Mouse (Mus musculus) forebrain, embryonic 14.5 days (tissue): ENCODE results near the gene Cep78. TPM values are rescaled to one million over a fixed set of nuclear protein-coding genes. Genes with fewer than 3 reads are reported as not detected.
"Not testable (repeated sequence)": the region's sequence is repeated elsewhere in the genome, so short reads cannot be mapped to it uniquely, and the experiment has no call there.

Experiments
- ATAC-seq: fragments of 200-750 bp; cut with Nextera tagmentation; 2 replicates; pipeline ENCODE4 v1.8.0; 2017; ENCODE audit warnings: mild to moderate bottlenecking, moderate library complexity
- DNase-seq: peaks from one replicate; pipeline ENCODE4 v3.0.0-alpha.2; 2015; ENCODE audit warnings: low spot score
- H3K27ac ChIP-seq: fragments of 300-500 bp; sonication (generic); 2 replicates; pipeline ENCODE4 v1.5.1; 2014; ENCODE audit warnings: low read depth, mild to moderate bottlenecking, control low read depth, low read length, moderate library complexity
- H3K27me3 ChIP-seq: fragments of 300-500 bp; sonication (generic); replicated peaks from 2 replicates; pipeline ENCODE4 v1.6.1; 2014; ENCODE audit warnings: low read length, control low read depth, mixed read lengths; ENCODE audit not compliant: control insufficient read depth, insufficient read depth
- H3K36me3 ChIP-seq: fragments of 300-500 bp; sonication (generic); 2 replicates; pipeline ENCODE4 v1.6.1; 2014; ENCODE audit warnings: low read length, control low read depth; ENCODE audit not compliant: control insufficient read depth, insufficient read depth
- H3K4me1 ChIP-seq: fragments of 300-500 bp; sonication (generic); 2 replicates; pipeline ENCODE4 v1.6.1; 2014; ENCODE audit warnings: antibody characterized with exemption, low read length, control low read depth; ENCODE audit not compliant: control insufficient read depth, insufficient read depth
- H3K4me2 ChIP-seq: fragments of 300-500 bp; sonication (generic); 2 replicates; pipeline ENCODE4 v1.6.1; 2014; ENCODE audit warnings: mild to moderate bottlenecking, control low read depth, low read length
- H3K4me3 ChIP-seq: fragments of 300-500 bp; sonication (generic); 2 replicates; pipeline ENCODE4 v1.5.1; 2014; ENCODE audit warnings: low read depth, low read length, control low read depth
- H3K9ac ChIP-seq: fragments of 300-500 bp; sonication (generic); 2 replicates; pipeline ENCODE4 v1.6.1; 2014; ENCODE audit warnings: mild to moderate bottlenecking, low read length, control low read depth, moderate library complexity
- H3K9me3 ChIP-seq: fragments of 300-500 bp; sonication (generic); replicated peaks from 2 replicates; pipeline ENCODE4 v1.6.1; 2016; ENCODE audit warnings: low read length, control low read depth, mixed read lengths; ENCODE audit not compliant: control insufficient read depth
- WGBS: fragments of 180-500 bp; shearing (Covaris S2); extraction: QIAGEN DNeasy Blood & Tissue Kit; methylation state at CpG from one replicate; pipeline ENCODE4 v1.1.7; 2014; 5-methylcytosine and 5-hydroxymethylcytosine counted together
- polyA plus RNA-seq: library from polyadenylated mRNA; unstranded; fragments of >200 nt; fragmentation: Nextera tagmentation; extraction: Ambion mirVana; gene quantifications from 2 replicates; pipeline ENCODE4 v1.2.1, GENCODE M21; 2014

The Cep78 gene
- 36.6 and 39.4 TPM in 2 replicates for polyA plus RNA-seq

GRCm38 (mm10) chr19:15984449-15985171 lies at the start of gene Cep78:
Gene Cep78 (minus strand): TSS chr19:15984989.
- no peaks in the 10 kb centered on the region for H3K27me3 ChIP-seq
- H3K27ac ChIP-seq: peak within 1 kb of the TSS; percentile 92
- no peaks in the 10 kb centered on the region for H3K9me3 ChIP-seq
- peak within 1 kb of the TSS; percentile 93 for H3K4me3 ChIP-seq
- peak within 1 kb of the TSS; percentile 95 for H3K9ac ChIP-seq
- WGBS: 1% methylated on average over 81 of the region's 88 CpGs
- DNase-seq: peak; percentile 96
- peaks cover 9% of the 10 kb centered on the region; the same call in 1 of the 2 replicates for H3K36me3 ChIP-seq
- peaks cover 14% of the 10 kb centered on the region for H3K4me1 ChIP-seq
- peak within 1 kb of the TSS; percentile 64 for H3K4me2 ChIP-seq
- ATAC-seq: peak; percentile 94

- H3K36me3 ChIP-seq: no peaks in the 10 kb centered on the region
- H3K27me3 ChIP-seq: no peaks in the 10 kb centered on the region
- no peaks in the 10 kb centered on the region for H3K9me3 ChIP-seq
- 95% methylated on average over 4 of the region's 4 CpGs for WGBS
- H3K4me1 ChIP-seq: no peaks in the 10 kb centered on the region
- no peak overlapping the region for H3K9ac ChIP-seq
- no peak overlapping the region for H3K4me3 ChIP-seq
- no peak overlapping the region for H3K4me2 ChIP-seq
- ATAC-seq: no peak
- no peak for DNase-seq
- H3K27ac ChIP-seq: no peak overlapping the region
Measured at GRCm38 (mm10) chr19:16031276-16031675, 46.5 kb upstream of the Cep78 start.

GRCm38 (mm10) chr19:16029253-16029771 lies 44.5 kb upstream of the Cep78 start:
- peak overlapping the region; percentile 39 for H3K4me2 ChIP-seq
- peak; percentile 76 for ATAC-seq
- WGBS: 27% methylated on average over 7 of the region's 9 CpGs
- not testable (repeated sequence) for H3K36me3 ChIP-seq, H3K9ac ChIP-seq, H3K4me3 ChIP-seq, H3K9me3 ChIP-seq, H3K27me3 ChIP-seq, H3K4me1 ChIP-seq, H3K27ac ChIP-seq
- DNase-seq: peak; percentile 22

GRCm38 (mm10) chr19:16028746-16029252 lies 44.0 kb upstream of the Cep78 start:
- H3K27me3 ChIP-seq: no peaks in the 10 kb centered on the region
- H3K9me3 ChIP-seq: no peaks in the 10 kb centered on the region
- no peak overlapping the region for H3K4me3 ChIP-seq
- no peaks in the 10 kb centered on the region for H3K4me1 ChIP-seq
- ATAC-seq: no peak
- H3K27ac ChIP-seq: no peak overlapping the region
- no peaks in the 10 kb centered on the region for H3K36me3 ChIP-seq
- no peak overlapping the region for H3K9ac ChIP-seq
- WGBS: 60% methylated on average over 5 of the region's 5 CpGs
- H3K4me2 ChIP-seq: peak overlapping the region; percentile 39
- DNase-seq: no peak

- no peak overlapping the region for H3K27ac ChIP-seq
- no peaks in the 10 kb centered on the region for H3K9me3 ChIP-seq
- no peak overlapping the region for H3K4me2 ChIP-seq
- no peak overlapping the region for H3K9ac ChIP-seq
- no peak for ATAC-seq
- no peaks in the 10 kb centered on the region for H3K4me1 ChIP-seq
- H3K4me3 ChIP-seq: no peak overlapping the region
- H3K36me3 ChIP-seq: no peaks in the 10 kb centered on the region
- DNase-seq: no peak
- 88% methylated on average over 15 of the region's 15 CpGs for WGBS
- no peaks in the 10 kb centered on the region for H3K27me3 ChIP-seq
Measured at GRCm38 (mm10) chr19:16027876-16028670, 43.3 kb upstream of the Cep78 start.

- Histone ChIP-seq H3K4me1 (no peaks in the 10 kb centered on the region), H3K4me3 (no peak overlapping the region), H3K4me2 (no peak overlapping the region), H3K27me3 (no peaks in the 10 kb centered on the region), H3K9me3 (no peaks in the 10 kb centered on the region), H3K27ac (no peak overlapping the region), H3K9ac (no peak overlapping the region), H3K36me3 (no peaks in the 10 kb centered on the region)
- WGBS: 99% methylated on average over 5 of the region's 5 CpGs
- ATAC-seq (no peak), DNase-seq (no peak)
Measured at GRCm38 (mm10) chr19:16026276-16026675, 41.5 kb upstream of the Cep78 start.

- Histone ChIP-seq H3K27me3 (no peaks in the 10 kb centered on the region), H3K4me1 (no peaks in the 10 kb centered on the region), H3K4me3 (no peak overlapping the region), H3K4me2 (no peak overlapping the region), H3K36me3 (no peaks in the 10 kb centered on the region), H3K9ac (no peak overlapping the region), H3K27ac (no peak overlapping the region), H3K9me3 (no peaks in the 10 kb centered on the region)
- 78% methylated on average over 10 of the region's 10 CpGs for WGBS
- ATAC-seq (no peak), DNase-seq (no peak)
Measured at GRCm38 (mm10) chr19:16022178-16022577, 37.4 kb upstream of the Cep78 start.

- no peak overlapping the region for H3K4me2 ChIP-seq
- H3K36me3 ChIP-seq: no peaks in the 10 kb centered on the region
- no peaks in the 10 kb centered on the region for H3K4me1 ChIP-seq
- no peaks in the 10 kb centered on the region for H3K27me3 ChIP-seq
- ATAC-seq (no peak), DNase-seq (no peak)
- no peak overlapping the region for H3K9ac ChIP-seq
- H3K9me3 ChIP-seq: no peaks in the 10 kb centered on the region
- H3K27ac ChIP-seq: no peak overlapping the region
- WGBS: 75% methylated on average over 1 of the region's 1 CpGs
- H3K4me3 ChIP-seq: no peak overlapping the region
Measured at GRCm38 (mm10) chr19:16016171-16016570, 31.4 kb upstream of the Cep78 start.
